Mouse (Mus musculus) pancreas, adult 10 weeks (tissue): ENCODE measurements around the gene Unc5a. TPM values are rescaled to one million over a fixed set of nuclear protein-coding genes. Genes with fewer than 3 reads are reported as not detected.

Source experiments
- polyA plus RNA-seq: library from polyadenylated mRNA; stranded (reverse); fragments of 350-450 nt; fragmentation: Illumina TruSeq; extraction: RNeasy Lipid Tissue Mini Kit (QIAGEN cat#74804); gene quantifications from one replicate; pipeline ENCODE4 v1.2.3, GENCODE M21; 2015; ENCODE audit warnings: low read depth, low replicate concordance; ENCODE audit not compliant: insufficient read depth

The Unc5a gene
- 4.2 TPM for polyA plus RNA-seq

GRCm38 (mm10) chr13:54948531-54949493 is at the start of gene Unc5a:
TSS of gene Unc5a (plus strand) at chr13:54949411.

GRCm38 (mm10) chr13:55021194-55021779 is 72.1 kb downstream of the Unc5a start, which contains the start of gene Hk3:
TSS of gene Hk3 (minus strand) at chr13:55021385.

Other genes with a start within 250 kb of the Unc5a start
- gene Cdhr2, start 247.9 kb upstream of the Unc5a start, polyA plus RNA-seq, result 1.3 TPM
- gene Gprin1, start 199.5 kb upstream of the Unc5a start, polyA plus RNA-seq, result 0.74 TPM
- gene Sncb, start 182.8 kb upstream of the Unc5a start, polyA plus RNA-seq, result 0.92 TPM
- not detected for gene Eif4e1b, start 165.4 kb upstream of the Unc5a start, polyA plus RNA-seq
- 11.1 TPM for gene Tspan17, start 160.0 kb upstream of the Unc5a start, polyA plus RNA-seq
- gene Hk3, start 72.0 kb downstream of the Unc5a start, polyA plus RNA-seq, result 0.81 TPM
- 14.4 TPM for gene Uimc1, start 150.9 kb downstream of the Unc5a start, polyA plus RNA-seq
- 6.0 TPM for gene Zfp346, start 155.9 kb downstream of the Unc5a start, polyA plus RNA-seq
- gene Gm17617, start 184.1 kb downstream of the Unc5a start, polyA plus RNA-seq, result not detected
- gene Fgfr4, start 203.2 kb downstream of the Unc5a start, polyA plus RNA-seq, result 2.0 TPM